Mouse (Mus musculus) spleen, adult 2 months (tissue): Measurements from ENCODE around the gene Grhl3.

Source experiments
- CTCF ChIP-seq: fragments of 200-500 bp; IDR thresholded peaks from 2 replicates; pipeline ENCODE4 v1.5.1; 2011; ENCODE audit warnings: mild to moderate bottlenecking, inconsistent platforms; ENCODE audit not compliant: insufficient read depth, insufficient read length, insufficient replicate concordance; ENCODE audit errors: extremely low read depth
- POLR2A ChIP-seq: fragments of 200-500 bp; IDR thresholded peaks from 2 replicates; pipeline ENCODE4 v1.6.1; 2011; ENCODE audit warnings: low read depth, low read length, inconsistent platforms

DNA sequence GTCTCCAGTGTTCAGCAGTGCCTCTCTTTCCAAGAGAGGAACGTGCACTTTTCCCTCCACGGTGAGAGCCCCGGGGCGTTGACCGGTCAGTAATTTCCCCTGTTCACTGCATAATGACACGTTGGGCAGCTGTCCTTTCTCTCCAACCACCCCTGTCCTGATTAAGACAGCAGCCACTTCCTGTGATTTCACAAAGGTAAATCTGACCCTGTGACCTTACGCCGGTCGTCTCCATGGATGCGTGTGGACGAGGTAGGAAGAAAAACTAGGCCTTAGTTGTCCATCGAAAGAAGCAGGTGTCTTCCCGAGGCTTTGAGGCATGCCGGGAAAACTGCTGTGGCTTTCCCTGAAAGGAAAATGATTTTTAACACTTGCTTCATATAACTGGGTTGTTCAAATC lies 58.5 kb downstream of the Grhl3 start:
- TF ChIP-seq POLR2A (no peak), CTCF (no peak)
